Mouse (Mus musculus) R1 (cell line): Measurements from ENCODE around the gene Pnmt.

Experiments
- DNase-seq: peaks from one replicate; pipeline ENCODE4 v3.0.0-alpha.2; 2018; ENCODE audit warnings: low read depth, low spot score

Gene Pnmt

DNA sequence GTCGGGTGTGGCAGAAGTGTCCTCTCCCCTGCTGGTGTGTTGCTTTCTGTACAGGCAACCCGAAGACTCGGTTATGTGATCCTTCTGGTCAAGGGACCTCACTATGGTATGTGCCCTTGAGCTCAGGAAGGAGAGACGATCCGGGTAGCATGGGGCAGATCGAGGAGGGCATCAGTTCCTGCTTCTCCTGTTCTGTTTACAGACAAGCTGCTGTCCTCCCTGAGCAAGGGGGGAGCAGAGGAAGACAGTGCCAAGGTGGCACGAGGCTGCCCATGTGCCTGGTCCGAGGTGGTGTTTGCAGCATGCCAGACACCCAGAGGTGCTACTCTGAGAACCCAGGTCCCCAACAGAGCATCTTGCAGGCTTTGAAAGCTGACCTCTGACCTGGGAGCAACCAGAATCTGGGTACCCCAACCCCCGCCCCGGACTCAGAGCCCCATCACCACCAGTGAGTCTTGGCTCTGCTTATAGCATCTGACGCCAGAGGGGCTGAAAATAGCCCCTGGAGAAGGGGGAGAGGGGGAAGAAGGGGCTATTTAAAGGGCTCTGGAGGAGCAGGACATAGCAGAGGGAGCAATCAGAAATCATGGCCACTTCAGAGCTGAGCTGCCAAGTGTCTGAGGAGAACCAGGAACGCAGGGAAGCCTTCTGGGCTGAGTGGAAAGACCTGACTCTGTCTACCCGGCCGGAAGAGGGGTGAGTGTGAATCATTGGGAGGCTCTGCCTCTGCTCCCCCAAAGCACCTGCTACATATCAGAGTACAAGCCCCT, 2.8 kb upstream of the Pnmt start, which contains the start of gene Tcap:
TSS of gene Tcap (plus strand) at position 551 of the 770 bp plus-strand sequence.
- no peak for DNase-seq

DNA sequence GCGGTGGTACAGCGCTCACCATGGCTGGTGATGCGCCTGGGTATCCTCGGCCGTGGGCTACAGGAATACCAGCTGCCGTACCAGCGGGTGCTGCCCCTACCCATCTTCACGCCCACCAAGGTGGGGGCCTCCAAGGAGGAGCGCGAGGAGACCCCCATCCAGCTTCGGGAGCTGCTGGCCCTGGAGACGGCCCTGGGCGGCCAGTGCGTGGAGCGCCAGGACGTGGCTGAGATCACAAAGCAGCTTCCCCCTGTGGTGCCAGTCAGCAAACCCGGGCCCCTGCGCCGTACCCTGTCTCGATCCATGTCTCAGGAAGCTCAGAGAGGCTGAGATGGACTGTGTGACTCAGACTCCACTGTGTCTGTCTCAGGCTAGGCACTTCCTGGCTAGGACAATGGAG, 2.0 kb upstream of the Pnmt start:
- no peak for DNase-seq

DNA sequence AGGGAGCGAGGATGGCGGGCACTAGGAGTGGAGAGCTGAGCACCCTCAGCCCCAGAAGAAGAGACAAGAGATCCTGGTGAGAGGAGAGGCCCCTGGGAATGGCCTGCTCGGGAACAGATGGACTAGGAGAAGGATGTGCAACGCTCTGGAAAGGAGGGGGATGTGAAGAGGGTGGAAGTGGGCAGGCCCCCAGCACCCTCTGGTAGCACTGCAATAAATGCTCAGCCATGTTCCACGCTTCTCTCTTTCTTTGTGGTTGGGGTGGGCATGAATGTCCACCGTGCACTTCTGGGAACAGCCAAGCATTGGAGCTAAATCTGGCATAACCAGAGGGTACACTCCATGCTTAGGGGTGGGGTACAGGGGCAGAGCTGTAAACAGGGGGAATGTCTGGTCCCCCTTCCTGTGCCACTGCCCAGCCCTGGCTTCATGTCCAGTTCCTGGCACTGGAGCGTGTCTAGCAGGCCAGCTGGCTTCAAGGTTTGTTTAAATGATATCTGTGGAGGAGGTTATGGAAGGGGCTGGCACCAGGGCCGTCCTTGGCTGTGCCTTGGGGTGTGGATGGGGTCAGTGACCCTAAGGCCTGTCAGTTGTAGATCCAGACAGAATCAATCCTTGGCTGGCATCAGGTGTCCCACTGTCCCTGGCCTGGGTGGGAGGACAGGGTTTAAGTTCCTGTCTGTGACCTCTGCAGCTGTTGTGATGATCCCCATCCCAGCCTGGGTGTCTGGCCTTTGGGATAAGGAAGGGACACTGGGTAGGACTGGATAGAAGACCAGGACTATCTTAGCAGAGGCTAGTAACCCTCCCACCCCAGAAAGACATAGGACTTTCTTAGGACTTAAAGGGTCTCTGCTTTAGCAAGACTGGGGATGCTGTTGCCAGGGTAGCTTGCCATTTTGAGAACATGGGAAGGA, 1.3 kb upstream of the Pnmt start:
- DNase-seq = no peak

DNA sequence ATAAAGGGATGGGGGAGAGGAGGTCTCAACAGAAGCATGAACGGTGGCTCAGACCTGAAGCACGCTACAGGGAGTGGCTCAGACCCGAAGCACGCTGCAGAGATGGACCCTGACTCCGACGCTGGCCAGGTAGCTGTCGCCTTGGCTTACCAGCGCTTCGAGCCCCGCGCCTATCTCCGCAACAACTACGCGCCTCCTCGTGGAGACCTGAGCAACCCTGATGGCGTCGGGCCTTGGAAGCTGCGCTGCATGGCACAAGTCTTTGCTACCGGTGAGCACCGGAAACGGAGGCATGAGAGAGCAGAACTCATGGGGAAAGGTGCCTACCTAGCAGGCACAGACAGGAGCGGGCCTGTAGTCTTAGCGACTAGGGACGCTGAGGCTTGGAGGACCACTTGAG, 346 bp downstream of the Pnmt start:
- peak; percentile 35 for DNase-seq

DNA sequence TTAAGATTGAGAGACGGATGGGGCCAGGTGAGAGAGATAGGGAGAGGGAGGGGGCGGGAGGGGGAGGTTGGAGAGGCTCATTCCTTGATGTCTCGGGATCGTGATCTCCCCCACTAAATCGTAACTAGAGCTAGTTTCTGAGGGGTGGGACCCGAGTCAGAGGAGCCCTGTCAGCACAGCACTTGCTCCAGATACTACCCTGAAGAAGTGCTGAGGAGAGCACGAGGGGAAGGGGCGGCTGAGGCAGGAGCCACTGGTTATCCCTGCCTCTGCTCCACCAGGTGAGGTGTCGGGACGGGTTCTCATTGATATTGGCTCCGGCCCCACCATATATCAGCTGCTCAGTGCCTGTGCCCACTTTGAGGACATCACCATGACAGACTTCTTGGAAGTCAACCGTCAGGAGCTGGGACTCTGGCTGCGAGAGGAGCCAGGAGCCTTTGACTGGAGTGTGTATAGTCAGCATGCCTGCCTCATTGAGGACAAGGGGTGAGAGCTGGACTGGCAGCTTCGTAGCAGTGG, 867 bp downstream of the Pnmt start:
- no peak for DNase-seq

DNA sequence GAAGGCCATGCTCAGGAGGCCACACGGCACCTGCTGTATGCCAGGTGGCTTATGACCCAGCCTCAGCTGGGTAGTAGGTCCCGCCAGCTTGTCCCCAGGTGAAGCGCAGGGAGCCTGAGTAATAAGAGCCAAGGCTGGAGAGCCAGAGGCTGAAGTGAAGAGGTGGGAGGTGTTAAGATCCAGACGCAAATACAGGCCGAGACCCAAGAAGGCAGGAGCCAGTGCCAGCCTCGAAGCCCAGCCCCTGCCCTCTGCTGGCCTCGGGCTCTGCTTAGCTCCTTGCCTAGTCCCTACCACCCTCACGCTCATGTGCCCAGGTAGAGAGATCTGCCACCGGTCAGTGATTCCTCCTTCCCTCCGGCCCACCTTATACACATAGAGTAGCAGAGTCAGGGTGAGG, 2.0 kb downstream of the Pnmt start:
- no peak for DNase-seq

DNA sequence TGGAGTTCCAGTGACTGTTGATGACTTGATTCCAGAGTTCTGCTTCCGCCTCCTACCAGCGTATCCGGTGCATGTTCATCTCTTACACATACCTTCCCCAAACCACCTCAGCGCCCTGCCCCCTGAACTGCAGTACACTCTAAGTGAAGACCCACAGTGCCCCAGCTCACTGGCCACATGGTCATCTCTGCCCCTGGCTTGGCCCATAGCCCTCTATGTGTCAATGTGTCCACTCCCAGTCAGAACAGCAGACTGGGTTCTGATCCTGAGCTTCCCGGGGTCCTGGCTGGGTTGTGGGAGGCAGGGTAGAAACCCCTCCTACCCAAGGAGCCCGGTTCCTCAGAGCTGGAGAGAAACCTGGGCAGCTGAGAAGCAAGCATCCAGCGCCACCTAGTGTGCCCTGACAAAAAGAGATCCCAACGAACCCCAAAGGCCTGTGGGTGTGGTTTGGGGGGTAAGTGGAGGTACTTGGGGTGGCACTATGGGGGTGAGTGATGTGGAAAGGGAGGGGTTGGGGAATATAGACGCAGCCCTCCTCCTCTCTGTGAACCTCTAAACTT, 3.1 kb downstream of the Pnmt start:
- DNase-seq = peak; percentile 60

DNA sequence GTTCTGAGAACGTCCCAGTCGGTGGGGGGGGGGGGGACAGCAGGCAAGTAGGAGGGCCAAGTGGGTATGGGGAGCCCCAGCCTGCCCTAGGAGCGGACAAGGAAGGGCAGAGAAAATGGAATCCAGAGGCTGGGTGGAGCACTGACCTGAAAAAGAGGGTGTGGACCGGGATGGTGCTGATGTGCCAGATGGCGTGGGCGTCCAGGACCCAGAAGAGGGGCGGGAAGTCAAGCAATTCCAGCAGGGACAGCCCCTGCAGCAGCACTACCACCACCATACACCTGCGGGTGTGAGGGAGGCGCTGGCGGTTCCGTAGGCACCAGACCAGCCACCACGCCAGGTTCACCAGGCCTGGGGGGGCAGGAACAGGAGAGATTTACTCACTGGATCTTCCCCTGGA, 3.9 kb downstream of the Pnmt start:
- DNase-seq = no peak

DNA sequence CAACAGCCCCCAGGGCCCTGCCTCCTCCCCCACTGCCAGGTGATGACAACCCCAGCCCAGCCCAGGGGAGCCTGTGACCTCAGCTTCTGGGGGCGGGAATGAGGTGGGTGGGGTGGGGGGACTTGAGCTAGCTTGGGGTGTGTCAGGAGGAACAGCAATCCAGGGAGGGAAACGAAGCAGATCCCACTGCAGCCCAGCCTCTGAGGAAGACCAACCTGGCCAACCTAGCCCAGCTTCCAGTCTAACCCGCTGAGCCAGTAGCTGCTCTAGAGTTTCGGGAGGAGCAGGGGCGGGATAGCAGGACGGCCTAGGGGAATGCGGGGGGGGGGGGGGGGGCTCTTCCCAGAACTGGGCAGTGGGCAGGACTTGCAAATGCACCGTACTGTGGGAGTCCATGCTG, 5.8 kb downstream of the Pnmt start:
- DNase-seq = no peak

DNA sequence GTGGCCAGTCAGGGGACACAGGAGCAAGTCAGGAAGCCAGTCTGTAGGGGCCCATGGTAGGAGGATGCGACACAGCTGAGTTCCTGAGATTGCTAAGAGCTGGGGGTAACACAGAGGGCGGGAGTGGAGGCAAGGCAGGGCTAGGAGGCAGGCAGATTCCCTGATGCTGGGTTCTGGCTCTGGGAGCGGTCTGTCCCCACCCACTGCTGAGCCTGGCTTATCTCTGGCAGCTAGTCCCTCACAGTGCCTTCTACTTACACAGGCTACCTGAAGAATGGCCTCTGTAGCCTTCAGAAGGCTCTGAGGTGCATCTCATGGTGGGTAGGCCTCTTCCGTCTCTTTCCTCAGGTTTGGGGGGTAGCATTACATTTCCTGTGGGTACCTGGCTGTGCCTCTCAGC, 6.4 kb downstream of the Pnmt start:
- no peak for DNase-seq

DNA sequence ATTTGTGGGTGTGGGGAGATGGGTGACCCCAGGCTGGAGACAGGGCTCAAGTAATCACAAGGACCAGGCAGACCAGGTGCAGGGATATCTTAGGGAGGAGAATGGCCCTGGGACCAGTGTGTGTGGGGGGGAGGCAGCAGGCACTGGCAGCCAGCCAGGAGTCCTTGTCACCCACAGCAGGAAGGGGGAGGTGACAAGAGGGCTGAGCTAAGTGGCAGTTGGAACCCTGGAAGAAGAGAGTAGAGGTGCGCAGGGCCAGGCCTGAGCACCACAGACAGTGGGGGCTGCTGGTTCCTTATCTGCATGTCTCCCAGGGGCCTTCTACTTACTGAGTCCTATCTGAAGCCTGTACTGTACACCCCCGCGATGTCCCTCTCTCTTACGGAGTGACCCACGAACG, 7.1 kb downstream of the Pnmt start:
- DNase-seq = no peak

DNA sequence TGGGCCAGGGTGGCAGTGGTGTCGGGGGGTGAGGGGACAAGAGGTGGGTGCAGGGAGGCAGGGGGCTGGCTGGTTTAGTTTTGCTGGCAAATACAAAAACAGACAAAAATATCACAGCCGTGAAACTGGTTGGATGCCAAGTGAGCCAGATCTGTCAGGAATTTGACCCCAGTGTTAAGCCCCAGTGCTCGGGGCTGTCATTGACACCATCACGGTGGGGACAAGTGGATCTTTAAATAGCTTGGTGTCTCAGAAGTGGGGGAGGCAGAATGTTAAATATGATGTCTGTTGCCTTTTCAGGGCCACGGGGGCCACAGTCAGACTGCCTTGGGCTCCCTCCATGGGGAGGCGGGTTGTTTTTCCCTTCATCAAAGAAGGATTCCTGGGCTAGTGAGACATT, 8.1 kb downstream of the Pnmt start:
- DNase-seq = no peak

DNA sequence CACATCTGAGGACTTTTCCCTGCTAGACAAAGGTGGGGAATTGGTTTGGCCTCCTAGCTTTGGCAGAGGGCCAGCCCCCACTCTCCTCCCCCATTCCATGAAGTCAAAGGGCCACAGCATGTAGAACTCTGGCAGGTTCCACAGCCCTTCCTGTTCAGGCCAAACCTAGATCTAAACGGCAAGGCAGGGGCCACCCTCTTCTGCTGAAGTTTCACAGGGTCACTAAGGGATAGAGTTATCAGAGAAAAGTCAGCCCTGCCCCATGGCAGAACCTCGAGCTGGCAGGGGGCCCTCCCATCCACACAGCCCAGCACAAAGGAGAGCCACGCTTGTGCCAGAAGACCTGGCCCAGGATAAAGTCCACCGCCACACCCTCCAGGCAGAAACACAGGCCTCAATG, 8.8 kb downstream of the Pnmt start:
- no peak for DNase-seq

DNA sequence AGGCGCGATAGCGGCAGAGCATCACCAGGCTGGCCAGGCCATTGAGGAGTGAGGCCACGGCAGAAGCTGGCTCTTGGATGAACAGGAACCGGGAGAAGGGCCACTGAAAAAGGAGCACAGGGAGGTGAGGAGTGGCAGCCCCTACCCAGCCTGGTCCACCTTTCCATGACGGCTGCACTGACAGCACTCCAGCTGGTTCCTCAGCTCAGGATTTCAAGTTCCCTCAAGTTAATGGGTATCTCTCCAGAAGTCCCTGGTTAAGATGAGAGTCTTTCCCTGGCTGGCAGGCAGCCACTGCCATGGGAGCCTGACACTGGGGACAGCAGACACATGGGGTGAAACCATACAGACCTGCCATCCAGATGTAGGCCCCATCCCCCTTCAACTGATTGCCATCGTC, 11.7 kb downstream of the Pnmt start:
- DNase-seq = no peak

DNA sequence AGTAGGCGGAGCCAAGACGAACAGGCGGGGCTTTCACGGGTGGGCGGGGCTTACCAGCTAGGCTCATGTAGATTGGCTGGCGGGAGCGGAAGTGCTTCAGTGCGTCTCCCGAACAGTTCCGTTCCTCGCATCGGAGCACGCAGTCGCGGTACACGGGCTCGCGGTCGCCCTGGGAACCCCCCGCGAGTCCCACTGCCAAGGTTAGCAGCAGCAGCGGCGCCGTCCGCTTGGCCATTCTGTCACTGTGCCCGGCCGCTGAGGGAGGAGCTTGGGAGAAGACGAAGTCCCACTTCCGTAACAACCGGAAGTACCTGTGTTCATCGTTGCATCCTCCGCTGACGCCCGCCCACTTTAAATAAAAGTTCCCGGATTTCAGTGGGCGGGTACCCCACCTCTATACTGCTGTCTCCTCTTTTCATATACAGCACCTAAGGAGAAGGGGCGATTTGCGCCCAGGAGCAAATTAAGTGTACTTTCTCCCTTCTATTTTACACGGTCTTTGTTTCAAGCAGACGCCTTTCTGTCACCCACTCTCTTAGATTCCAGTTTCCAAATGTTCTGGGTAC, 14.0 kb downstream of the Pnmt start, which contains the start of gene Pgap3:
TSS of gene Pgap3 (minus strand) at position 330 of the 566 bp plus-strand sequence.
- DNase-seq = peak; percentile 96

DNA sequence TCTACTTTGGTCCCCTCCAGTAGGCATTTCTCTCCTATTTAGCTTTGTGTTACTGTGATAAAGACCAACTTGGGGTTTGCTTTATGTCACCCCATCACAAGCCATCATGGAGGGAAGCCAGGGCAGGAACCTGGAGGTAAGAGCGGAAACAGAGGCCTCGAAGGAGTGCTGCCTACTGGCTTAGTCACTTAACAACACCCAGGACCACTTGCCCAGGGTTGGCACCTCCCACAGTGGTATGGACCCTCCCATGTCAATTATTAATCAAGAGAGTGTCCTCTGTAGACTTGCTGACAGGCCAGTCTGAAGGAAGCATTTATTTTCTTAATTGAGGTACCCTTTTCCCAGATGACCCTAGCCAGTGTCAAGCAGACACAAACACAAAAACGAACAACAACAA, 14.6 kb downstream of the Pnmt start:
- DNase-seq = no peak

DNA sequence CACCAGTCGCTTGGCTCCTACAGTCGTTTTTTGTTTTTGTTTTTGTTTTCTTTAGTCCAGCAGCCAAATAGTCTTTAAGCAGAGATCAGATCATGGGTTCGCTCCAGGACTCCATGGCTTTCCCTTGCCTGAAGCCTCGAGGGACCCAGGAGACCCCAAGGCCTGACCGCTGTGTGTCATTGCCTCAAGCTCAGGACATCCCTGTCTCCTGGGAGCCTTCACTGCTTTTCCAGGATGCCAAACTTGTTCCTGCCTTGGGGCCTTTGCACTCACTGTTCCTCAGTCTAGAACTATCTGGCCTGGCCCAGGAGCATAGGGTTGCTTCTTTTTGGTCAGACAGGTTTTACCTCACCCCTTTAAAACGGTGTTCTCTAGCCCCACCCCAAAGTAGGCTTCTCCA, 20.4 kb downstream of the Pnmt start:
- DNase-seq = no peak

DNA sequence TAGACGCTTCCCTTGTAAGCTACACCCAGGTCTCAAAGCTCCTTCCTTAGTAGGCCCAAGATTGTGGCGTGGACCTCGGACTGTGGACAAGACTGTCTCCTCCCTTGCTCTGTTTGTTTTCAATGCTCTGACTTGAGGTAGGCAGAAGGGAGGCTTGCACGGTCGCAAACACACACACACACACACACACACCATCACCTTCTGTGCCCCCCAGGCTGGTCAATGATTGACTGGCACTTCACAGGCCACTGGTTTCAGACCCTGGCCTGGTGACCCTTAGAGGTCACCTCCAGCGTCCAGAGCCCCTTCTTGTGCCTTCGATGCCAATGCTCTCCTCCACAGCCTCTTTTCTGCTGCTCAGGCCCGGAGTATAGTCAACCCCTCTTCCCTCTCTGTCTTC, 22.6 kb downstream of the Pnmt start:
- no peak for DNase-seq

DNA sequence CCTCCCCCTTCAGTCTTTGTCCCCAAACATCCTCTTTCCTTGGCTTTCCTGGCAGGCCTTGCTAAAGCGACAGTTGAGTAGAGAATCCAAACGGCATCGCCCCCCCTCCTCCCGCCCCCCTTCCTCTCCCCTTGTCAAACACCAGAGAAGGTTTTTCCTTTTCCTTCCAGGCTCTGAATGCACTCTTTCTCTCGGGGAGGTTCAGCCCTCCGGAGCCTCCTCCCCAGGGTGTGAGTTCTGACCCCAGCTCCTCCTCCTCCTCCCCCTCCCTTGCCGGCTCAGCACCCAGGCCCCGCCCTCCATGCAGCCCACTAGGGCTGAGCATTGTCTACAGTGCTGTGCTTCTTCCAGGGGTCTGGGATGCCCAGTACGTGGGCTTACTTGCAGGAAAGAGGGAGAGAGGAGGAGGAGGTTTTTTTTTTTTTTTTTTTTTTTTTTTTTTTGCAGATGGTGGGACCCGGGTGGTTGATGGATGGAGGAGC, 23.1 kb downstream of the Pnmt start:
- peak; percentile 61 for DNase-seq

DNA sequence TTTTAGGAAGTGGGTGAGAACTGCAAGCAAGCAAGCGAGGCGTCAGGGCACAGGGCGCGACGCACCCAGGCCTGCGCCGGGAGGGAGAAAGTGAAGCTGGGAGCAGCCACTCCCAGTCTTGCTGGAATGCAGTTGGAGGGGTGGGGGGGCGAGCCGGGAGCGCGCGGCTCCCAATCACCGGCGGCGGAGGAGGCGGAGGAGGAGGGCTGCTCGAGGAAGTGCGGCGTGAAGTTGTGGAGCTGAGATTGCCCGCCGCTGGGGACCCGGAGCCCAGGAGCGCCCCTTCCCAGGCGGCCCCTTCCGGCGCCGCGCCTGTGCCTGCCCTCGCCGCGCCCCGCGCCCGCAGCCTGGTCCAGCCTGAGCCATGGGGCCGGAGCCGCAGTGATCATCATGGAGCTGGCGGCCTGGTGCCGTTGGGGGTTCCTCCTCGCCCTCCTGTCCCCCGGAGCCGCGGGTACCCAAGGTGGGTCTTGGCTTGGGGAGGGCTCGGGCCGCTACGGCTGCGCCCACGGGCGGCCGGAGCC, 26.1 kb downstream of the Pnmt start, which contains the start of gene Erbb2:
TSS of gene Erbb2 (plus strand) at position 198 of the 524 bp plus-strand sequence.
- DNase-seq = peak; percentile 89

DNA sequence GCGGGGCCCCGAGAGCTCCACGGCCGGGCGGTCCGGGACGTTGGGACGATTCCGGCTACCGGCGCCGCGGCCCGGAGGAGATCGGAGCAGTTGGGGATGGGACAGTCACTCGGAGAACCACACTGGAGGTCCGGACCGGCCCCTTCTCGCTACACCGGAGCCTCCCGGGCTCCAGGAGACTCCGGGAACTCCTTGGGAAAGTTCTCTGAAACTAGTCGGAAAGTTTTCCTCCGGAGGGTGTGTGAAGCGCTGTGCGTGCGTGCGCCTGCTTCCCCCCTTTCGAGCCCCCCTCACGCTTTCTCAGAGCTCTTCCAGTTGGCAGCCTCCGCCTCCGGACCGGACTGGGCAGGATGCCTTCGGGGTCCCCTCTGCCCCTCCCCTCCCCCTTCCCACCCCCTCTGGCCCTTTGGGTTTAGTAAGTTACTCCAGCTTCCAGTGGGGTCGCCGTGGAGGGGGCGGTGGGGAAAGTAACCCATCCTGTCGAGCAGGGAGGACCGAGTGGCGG, 26.6 kb downstream of the Pnmt start:
- peak; percentile 38 for DNase-seq
